Mouse (Mus musculus) adrenal gland, postnatal 10 days (tissue): ENCODE measurements around the gene Sbpl. TPM values are rescaled to one million over a fixed set of nuclear protein-coding genes. Genes with fewer than 3 reads are reported as not detected.

Experiments
- DNase-seq: peaks from one replicate; pipeline ENCODE4 v3.0.0; 2021; ENCODE audit warnings: mixed read lengths
- long read RNA-seq, 2 experiments: library from polyadenylated mRNA; stranded (forward); transcript quantifications; one replicate each; pipeline ENCODE4 v2.0.0; 2021
- total RNA-seq, 2 experiments: library from RNA; stranded (reverse); gene quantifications; 2 replicates each; pipeline ENCODE4 v1.2.3; 2021

Gene Sbpl
- not detected for total RNA-seq
- long read RNA-seq, experiment 1, result 0 reads
- long read RNA-seq, experiment 2, result 0 reads

DNA sequence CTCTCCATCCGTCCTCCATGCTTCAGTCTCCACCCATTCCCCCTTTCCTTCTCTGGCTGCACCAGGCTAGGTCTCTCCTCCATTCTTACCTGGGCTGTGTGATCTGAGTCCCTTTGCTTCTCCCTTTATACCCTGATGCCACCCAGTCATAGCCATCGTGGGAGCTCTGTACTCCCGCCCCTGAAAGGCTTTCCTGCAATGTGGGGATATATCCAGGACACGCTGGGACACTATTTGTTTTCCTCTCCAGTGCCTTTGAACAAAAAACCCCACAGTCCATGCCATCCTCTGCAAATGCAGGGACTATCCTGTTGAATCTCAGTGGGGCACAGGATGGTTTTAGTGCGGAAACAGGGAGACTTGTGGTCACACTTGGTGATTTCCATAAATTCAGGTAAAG is at the start of gene Sbpl:
Gene Sbpl, minus strand, starts transcription at position 101 of the 400 bp plus-strand sequence.
- DNase-seq, result no peak

- peak; percentile 51 for DNase-seq
These were observed 49.1 kb upstream of the Sbpl start for GRCm38 (mm10) chr17:24004071-24004665.

DNA sequence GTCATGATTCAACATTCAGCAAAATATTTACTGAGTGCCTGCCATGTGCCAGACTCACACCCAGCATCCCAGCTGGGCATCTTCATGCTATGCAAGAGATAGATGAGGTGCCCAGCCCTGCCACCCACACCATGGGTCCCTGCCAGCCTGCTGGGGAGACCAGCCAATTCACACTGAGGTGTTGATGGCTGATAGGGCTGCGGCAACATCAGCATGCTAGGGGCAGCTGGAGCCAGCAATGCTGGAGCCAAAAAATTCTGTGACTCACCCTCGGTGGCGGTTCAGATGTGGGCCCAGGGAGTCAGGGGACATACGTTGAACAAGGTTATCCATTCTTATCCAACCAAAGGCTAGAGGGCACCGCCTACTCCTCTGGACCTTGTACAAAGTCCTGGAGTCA is 45.3 kb upstream of the Sbpl start:
- peak; percentile 62 for DNase-seq

GRCm38 (mm10) chr17:23998383-23998782 is 43.3 kb upstream of the Sbpl start:
- DNase-seq, result no peak

DNA sequence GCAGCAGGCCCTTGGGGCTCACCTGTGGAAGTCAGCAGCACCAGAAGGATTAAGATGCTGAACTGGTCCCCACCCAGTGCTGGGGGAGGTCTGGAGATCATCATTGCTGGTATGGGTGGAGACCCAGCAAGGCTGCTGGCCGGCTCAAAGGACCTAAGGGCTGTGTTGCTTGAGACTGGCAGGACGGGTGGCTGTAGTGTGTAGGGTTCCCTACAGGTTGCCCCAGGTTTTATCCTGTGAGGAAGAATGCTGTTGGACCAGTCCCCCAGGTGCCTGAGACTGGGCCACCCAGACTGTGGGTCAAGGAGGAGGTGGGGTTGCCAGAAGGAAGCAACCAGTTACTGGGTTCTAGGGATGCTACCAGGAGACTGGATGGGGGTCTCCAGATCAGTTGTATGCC is 42.8 kb upstream of the Sbpl start, which contains the start of gene Prss22:
Gene Prss22, minus strand, starts transcription at position 200 of the 400 bp plus-strand sequence.
- no peak for DNase-seq

DNA sequence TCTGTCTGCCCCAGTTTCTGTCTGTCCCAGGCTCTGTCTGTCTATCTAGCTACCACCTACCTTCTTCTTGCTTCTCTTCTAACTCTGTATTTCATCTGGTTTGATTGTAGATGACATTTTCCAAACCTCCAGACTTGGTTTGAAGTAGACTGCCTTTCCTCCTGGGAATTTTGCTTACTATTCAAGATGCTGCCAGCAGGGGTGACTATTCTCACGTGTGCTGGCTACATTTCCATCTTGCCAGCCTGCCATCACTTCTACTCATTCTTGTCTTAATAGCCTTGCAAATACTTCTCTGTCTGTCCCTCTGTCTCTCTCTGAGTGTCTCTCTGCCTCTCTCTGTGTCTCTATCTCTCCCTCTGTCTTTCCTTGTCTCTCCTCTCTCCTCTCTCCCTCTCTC is 40.3 kb upstream of the Sbpl start:
- no peak for DNase-seq

- no peak for DNase-seq
These were observed 39.6 kb upstream of the Sbpl start for GRCm38 (mm10) chr17:23994667-23995066.

- peak; percentile 97 for DNase-seq
These were observed 38.7 kb upstream of the Sbpl start for GRCm38 (mm10) chr17:23993559-23994428.

DNA sequence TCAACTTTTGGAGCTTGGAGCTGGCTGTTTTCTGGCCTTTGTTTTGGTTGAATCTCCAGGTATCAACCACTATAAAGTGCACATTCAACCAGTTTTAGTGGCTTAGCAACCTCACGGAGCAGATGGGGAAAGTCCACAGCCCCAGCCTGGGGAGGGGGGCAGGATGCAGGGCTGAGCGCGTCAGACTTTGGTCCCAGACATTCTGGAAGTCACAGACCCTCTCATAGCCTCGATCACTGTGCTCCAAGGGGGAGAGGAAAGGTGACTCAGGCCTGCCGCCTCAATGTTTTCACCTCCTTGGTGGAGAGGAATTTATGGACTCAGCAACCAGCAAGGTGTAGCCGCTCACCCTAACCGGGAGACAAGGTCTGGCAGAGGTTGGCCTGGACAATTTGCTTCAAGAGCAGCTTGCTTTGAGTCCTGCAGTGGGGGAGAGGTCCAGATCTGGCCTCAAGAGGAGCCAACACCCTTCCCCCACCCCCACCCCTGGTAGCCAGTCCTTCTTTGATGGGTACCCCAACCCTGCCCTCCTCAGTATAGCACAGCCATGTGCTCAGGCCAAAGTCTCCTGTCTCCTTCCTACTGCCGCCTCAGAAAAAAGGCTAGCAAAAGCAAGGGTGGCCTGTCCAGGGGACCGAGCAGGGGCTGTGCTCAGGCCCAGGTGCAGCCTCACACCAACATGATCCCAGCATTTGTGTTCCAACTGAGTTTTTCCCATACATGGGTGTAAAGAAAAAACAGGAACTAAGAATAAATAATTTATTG is 37.9 kb upstream of the Sbpl start:
- DNase-seq, result no peak

DNA sequence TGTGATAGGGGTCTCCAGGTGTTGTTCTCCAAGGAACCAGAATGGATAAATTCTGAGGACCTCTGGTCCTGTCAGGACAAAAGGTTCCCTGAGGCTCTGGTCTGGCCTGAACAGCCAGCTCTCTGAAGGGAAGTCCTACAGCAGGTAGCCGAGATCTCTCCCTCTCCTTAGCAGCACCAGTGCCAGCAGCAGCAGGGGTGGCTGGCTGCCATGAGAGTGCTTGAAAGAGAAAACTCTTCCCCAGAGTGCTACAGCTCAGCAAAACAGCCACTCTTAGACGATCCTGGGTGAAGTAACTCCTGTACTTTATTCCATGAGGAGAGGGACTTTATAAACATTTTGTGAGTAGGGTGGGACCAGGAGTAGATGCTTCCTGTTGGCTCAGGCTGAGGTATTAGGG is 34.7 kb upstream of the Sbpl start:
- peak; percentile 37 for DNase-seq

GRCm38 (mm10) chr17:23984989-23985388 is 29.9 kb upstream of the Sbpl start:
- DNase-seq, result peak; percentile 29

DNA sequence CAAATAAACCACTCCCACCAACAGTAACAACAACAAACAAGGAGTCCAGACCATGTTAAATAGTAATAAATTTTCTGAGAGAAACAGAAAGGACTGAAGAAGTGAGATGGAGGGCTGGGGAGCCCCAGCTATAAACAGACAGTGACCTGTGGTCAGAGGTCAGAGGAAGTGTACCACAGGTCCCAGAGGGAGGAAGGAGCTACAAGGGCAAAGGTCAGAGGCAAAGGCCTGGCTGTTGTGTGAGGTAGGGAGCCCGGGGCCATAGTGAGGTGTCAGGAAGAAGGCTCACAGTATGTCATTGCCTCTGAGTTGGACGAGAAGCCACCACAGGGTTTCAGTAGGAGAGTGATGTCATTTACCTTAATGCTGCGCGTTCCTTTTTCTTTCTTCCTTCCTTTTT is 27.8 kb upstream of the Sbpl start:
- no peak for DNase-seq

- DNase-seq, result no peak
These were observed 25.3 kb upstream of the Sbpl start, which contains the start of gene Prss30 for GRCm38 (mm10) chr17:23980297-23980909. Gene Prss30, minus strand, starts transcription at chr17:23980566.

- no peak for DNase-seq
These were observed 24.4 kb upstream of the Sbpl start for GRCm38 (mm10) chr17:23979471-23979870.

GRCm38 (mm10) chr17:23976665-23977064 is 21.6 kb upstream of the Sbpl start:
- no peak for DNase-seq

DNA sequence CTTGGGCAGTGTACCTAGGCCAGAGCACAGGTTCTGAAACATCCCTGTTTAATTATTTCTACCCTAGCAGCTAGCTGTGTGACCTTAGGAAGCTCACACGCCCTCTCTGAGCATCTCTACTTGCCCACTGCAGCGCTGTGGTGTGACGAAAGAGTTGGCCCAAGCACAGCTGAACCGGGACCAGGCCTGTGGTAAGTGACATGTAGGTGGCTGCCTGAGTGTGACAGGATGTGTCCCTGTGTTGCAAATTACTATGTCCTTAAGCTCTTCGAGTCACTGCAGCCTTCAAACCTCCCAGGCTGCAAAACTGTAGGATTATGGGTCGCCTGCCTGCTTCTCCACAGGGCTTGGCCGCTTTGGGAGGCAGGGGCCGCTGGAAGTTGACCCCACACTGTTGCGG is 16.2 kb upstream of the Sbpl start:
- DNase-seq, result no peak

DNA sequence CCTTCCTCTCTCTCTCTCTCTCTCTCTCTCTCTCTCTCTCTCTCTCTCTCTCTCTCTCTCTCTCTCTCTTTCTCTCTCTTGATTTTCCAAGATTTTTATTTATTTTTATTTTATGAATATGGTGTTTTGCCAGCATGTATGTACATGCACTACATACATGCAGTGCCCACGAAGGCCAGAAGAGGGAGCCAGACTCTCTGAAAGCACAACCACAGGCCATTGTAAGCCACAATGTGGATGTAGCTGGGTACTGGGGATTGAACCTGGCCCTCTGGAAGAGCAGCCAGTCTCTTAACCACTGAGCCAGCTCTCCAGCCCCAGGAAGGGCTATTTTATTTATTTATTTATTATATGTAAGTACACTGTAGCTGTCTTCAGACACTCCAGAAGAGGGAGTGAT is 14.2 kb upstream of the Sbpl start:
- DNase-seq, result peak; percentile 84

DNA sequence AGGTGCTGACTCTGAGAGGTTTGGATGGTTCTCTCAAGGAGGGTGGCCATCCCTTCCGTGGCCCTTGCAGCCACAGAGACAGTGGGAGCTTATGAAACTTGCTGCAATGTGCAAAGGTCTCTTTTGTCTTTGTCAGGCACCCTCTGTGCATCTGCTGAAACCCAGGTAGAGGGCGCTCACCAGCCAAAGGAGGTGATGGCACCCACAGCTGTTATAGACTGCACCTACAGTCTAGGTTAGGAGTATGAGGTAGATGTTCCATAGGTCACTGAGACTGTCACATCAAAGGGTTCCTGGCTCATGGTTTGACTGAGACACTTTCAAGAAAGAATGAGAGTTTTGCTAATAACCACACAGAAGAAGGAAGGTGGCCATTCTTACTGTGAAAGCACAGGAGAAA is 13.7 kb upstream of the Sbpl start:
- DNase-seq, result no peak

DNA sequence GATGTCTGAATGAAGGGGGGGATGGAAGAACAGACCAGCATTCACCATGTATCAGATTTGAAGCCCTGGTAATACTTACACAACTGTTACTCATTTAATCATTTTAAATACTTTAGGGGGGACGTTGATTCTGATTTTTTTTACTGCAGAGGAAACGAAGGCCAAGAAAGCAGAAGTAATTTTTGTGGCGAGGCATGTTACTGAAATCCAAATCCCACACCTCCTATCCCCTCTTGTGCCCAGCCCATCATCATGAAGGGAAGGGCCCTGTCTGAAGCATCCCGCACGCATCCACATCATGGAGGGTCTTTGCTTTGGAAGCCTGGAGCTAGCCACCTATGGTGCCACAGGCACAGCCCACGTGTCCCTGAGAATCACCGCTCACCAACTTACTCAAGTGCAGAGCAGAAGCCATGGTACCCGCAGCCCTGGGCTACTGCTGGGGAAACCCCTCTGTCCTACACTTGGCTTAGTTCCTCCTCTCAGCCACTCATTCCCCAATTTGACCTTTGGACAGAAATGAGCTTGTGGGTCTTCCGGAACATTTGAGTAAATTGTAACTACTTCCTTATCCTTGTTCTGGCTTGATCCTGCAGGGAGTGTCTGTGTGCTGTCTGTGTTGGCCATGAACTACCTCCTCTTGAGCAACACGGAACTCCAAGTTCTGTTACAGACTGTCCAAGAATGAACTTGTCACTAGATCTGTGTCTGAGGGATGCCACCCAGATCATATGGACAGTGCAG is 11.8 kb upstream of the Sbpl start:
- DNase-seq, result no peak

- no peak for DNase-seq
These were observed 10.8 kb upstream of the Sbpl start for GRCm38 (mm10) chr17:23965805-23966425.

DNA sequence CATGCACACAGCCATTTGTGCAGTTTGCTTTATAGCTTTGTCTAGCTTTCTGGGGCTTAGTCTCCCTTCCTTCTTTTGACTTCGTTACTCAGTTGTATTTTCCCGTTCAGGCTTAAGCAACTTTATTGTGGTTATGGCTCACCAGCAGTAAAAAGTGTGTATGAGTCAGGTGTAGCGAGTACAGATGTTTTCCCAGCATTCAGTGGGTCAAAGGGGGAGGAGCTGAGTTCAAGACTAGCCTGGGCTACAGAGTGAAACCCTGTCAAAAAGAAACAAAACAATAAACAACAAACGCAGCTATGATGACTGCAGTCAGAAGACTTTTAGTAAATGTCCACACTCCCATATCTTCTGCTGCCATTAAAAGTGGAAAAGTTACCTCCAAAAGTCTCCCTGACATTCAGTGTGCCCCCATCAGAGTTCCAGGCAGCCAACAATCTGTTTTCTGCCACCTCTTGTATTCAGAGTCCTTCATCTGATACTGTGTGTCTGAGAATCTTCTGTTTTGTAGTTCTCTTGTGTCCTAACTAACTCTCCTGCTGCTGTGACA is 6.6 kb upstream of the Sbpl start:
- DNase-seq, result no peak
